Mouse (Mus musculus) olfactory bulb, adult 2 months (tissue): ENCODE results near the gene Cdk8.

Source experiments
- CTCF ChIP-seq: fragments of 200-500 bp; IDR thresholded peaks from 2 replicates; pipeline ENCODE4 v1.5.1; 2012; ENCODE audit warnings: low read depth, mild to moderate bottlenecking, low read length, moderate library complexity; ENCODE audit not compliant: insufficient read depth
- POLR2A ChIP-seq: fragments of 200-500 bp; IDR thresholded peaks from 2 replicates; pipeline ENCODE4 v1.6.1; 2012; ENCODE audit warnings: mild to moderate bottlenecking, low read depth, low read length, moderate library complexity; ENCODE audit not compliant: insufficient read depth

DNA sequence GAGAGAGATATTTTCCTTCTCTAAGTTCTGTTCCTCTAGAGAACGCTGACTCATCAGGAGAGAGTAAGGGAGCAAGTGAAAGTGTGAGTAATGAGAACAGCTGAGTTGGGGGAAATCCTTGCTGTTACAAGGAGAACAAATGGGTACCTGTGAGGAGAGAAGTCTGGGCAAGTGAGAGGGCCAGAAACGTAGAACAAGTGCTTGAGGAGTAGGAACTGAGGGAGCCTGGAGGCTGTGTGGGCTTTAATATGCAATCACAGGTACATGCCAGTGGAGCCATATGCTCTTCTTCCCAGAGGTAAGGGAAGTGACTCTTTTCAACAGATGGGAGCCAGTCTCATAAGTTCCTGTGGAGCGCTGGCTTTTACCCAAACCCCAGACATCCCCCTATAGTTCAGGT lies 118.2 kb downstream of the Cdk8 start:
- TF ChIP-seq POLR2A (no peak), CTCF (no peak)
